8 mouse cellular contexts compared by ENCODE assay signal in the genomic region with DNA sequence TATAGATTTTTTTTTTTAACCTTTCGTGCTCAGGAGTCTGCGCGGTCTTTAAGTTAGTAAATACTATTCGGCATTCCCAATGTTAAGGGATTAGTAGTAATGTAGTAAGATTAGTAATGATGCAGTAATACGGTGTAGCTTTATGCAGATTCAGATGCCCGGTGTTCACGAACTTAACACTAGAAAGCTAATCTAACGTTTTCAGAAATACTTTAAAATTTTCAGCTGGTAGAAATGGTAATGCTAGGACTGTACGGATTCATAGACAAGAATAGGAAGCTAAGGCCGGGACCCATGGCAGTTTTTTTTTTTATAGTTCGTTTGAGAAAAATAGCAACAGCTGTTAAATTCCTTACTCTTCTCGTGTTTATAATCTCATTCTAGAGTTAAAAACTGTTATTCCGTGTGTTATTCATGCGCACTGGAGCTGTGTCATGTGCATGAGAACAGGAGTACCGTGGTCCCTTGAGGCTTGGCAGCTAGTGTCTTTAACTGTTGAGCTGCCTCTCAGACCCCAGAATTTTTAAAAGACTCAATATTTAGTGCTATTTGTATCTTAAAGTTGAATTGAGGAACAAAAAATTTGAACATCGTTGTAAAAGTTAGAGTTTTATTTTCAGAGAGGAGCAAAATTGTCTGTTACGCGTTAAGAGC. TPM values are rescaled to one million over a fixed set of nuclear protein-coding genes. Genes with fewer than 3 reads are reported as not detected.
DNase-seq lines count a peak whose midpoint lies in the region; ATAC-seq and TF ChIP-seq lines count a peak whose summit lies in the region.

No protein-coding gene starts in this region.

- peaks cover 11% of the 10 kb centered on the region for H3K4me1 ChIP-seq in heart, adult 2 months (ENCODE audit: control insufficient read depth, insufficient read depth, low read length)
- peaks cover 0 to 21% of the 10 kb centered on the region in 2 experiments; a peak in 2 of 4 replicates for H3K4me1 ChIP-seq in CH12.LX (ENCODE audit: control insufficient read depth in 1 of 2, insufficient read depth in 2 of 2)
- peaks cover 6% of the 10 kb centered on the region for H3K4me1 ChIP-seq in embryonic fibroblast, embryonic 13.5 days (ENCODE audit: control insufficient read depth, insufficient read depth, low read length)
- peaks cover 13% of the 10 kb centered on the region for H3K4me1 ChIP-seq in limb, embryonic 12.5 days (replicated peaks)
- H3K4me1 ChIP-seq in olfactory bulb, adult 2 months (ENCODE audit: control insufficient read depth, insufficient read depth, low read length) = peaks cover 2% of the 10 kb centered on the region; the same call in 1 of the 2 replicates

- DNase-seq in heart, adult 2 months = no peak
- DNase-seq in heart, postnatal 36 days = no peak
- DNase-seq in CH12.LX (ENCODE audit: extremely low read depth) = peak; percentile 46
- DNase-seq in urinary bladder, postnatal 10 days (ENCODE audit: low spot score) = no peak
- no peak for DNase-seq in frontal cortex, postnatal 36 days (ENCODE audit: low spot score in 2 of 2)

- H3K4me3 ChIP-seq in heart, adult 2 months = peak overlapping the region; percentile 96
- peak overlapping the region; percentile 63 to 99 (median 85) for H3K4me3 ChIP-seq in CH12.LX (replicated peaks in 1 of 3; ENCODE audit: low read depth in 2 of 3, low read length in 2 of 3, poor library complexity in 1 of 3)
- H3K4me3 ChIP-seq in embryonic fibroblast, embryonic 13.5 days (ENCODE audit: insufficient read depth, low read length) = peak overlapping the region; percentile 98
- peak overlapping the region; percentile 88 for H3K4me3 ChIP-seq in limb, embryonic 12.5 days (replicated peaks)
- H3K4me3 ChIP-seq in olfactory bulb, adult 2 months (ENCODE audit: insufficient read depth, low read depth, low read length) = peak overlapping the region; percentile 87; the same call in 1 of the 2 replicates

- TF ChIP-seq POLR2A in heart, adult 2 months (IDR thresholded peaks at IDR 0.05; ENCODE audit: insufficient read depth, low read depth, low read length) = no peak
- TF ChIP-seq POLR2A in CH12.LX (IDR thresholded peaks at IDR 0.05; ENCODE audit: low read depth, low read length) = no peak
- TF ChIP-seq POLR2A in embryonic fibroblast, embryonic 13.5 days (IDR thresholded peaks at IDR 0.05; ENCODE audit: low read depth, low read length) = no peak
- TF ChIP-seq POLR2A in olfactory bulb, adult 2 months (IDR thresholded peaks at IDR 0.05; ENCODE audit: insufficient read depth, low read depth, low read length) = no peak

- no peak for ATAC-seq in limb, embryonic 12.5 days (ENCODE audit: insufficient number of reproducible peaks, insufficient read depth, low FRiP score, low TSS enrichment, low read depth)

- dilution Hi-C loops in CH12.LX (cut with MboI; ENCODE audit: extremely low pct_ligation_motif_present, extremely low pct_unique_long_range_greater_than_20kb, low sequenced_read_pairs) = no loop called here

- WGBS in heart, adult 2 months = 4% methylated on average over 18 of the region's 18 CpGs
- 18% methylated on average over 18 of the region's 18 CpGs for WGBS in limb, embryonic 12.5 days
- 6% methylated on average over 18 of the region's 18 CpGs for WGBS in olfactory bulb, adult 2 months

- H3K27ac ChIP-seq in heart, adult 2 months = peak overlapping the region; percentile 96
- H3K27ac ChIP-seq in CH12.LX (ENCODE audit: insufficient read depth, low read depth) = no peak overlapping the region
- peak overlapping the region; percentile 20; the same call in 1 of the 2 replicates for H3K27ac ChIP-seq in embryonic fibroblast, embryonic 13.5 days (ENCODE audit: insufficient read depth, low read length)
- no peak overlapping the region for H3K27ac ChIP-seq in limb, embryonic 12.5 days
- H3K27ac ChIP-seq in olfactory bulb, adult 2 months (ENCODE audit: insufficient read depth, low read depth, low read length) = no peak overlapping the region

- peaks cover 25% of the 10 kb centered on the region for H3K36me3 ChIP-seq in heart, adult 2 months (ENCODE audit: control insufficient read depth, insufficient read depth, low read length)
- peaks cover 3 to 23% of the 10 kb centered on the region in 2 experiments for H3K36me3 ChIP-seq in CH12.LX (replicated peaks in 1 of 2; ENCODE audit: control insufficient read depth in 1 of 2, insufficient read depth in 1 of 2, low read length in 1 of 2)
- no peaks in the 10 kb centered on the region for H3K36me3 ChIP-seq in limb, embryonic 12.5 days

- peak overlapping the region; percentile 95; the same call in 1 of the 2 replicates for H3K4me2 ChIP-seq in CH12.LX (ENCODE audit: insufficient read depth, low read depth, poor library complexity, severe bottlenecking)
- peak overlapping the region; percentile 67 for H3K4me2 ChIP-seq in limb, embryonic 12.5 days

- no peak overlapping the region; the same call in 1 of the 2 replicates for H3K9ac ChIP-seq in heart, adult 2 months (ENCODE audit: low read depth, low read length)
- H3K9ac ChIP-seq in CH12.LX (ENCODE audit: insufficient read depth, low read depth) = peak overlapping the region; percentile 86
- H3K9ac ChIP-seq in limb, embryonic 12.5 days (replicated peaks) = peak overlapping the region; percentile 94

- no peaks in the 10 kb centered on the region for H3K9me3 ChIP-seq in CH12.LX (replicated peaks; ENCODE audit: low read length)
- no peaks in the 10 kb centered on the region for H3K9me3 ChIP-seq in limb, embryonic 12.5 days

- H3K27me3 ChIP-seq in heart, adult 2 months (ENCODE audit: control insufficient read depth, insufficient read depth, low read length) = no peaks in the 10 kb centered on the region
- H3K27me3 ChIP-seq in CH12.LX (replicated peaks) = no peaks in the 10 kb centered on the region
- no peaks in the 10 kb centered on the region for H3K27me3 ChIP-seq in limb, embryonic 12.5 days

- no peak for TF ChIP-seq EP300 in heart, adult 2 months (IDR thresholded peaks at IDR 0.05; ENCODE audit: insufficient read depth, low read depth, low read length)
- no peak for TF ChIP-seq EP300 in CH12.LX (IDR thresholded peaks at IDR 0.05; ENCODE audit: low read length)

- no peak for TF ChIP-seq CTCF in heart, adult 2 months (IDR thresholded peaks at IDR 0.05)
- no peak for TF ChIP-seq CTCF in CH12.LX (conservative IDR thresholded peaks at IDR 0.05 in 1 of 2, IDR thresholded peaks at IDR 0.05 in 1 of 2; ENCODE audit: low read depth in 2 of 2, low read length in 2 of 2)
- no peak for TF ChIP-seq CTCF in embryonic fibroblast, embryonic 13.5 days (IDR thresholded peaks at IDR 0.05; ENCODE audit: borderline replicate concordance, insufficient read depth, low read length)
- TF ChIP-seq CTCF in olfactory bulb, adult 2 months (IDR thresholded peaks at IDR 0.05; ENCODE audit: insufficient read depth, low read depth, low read length) = no peak

- H3K79me2 ChIP-seq in heart, adult 2 months (replicated peaks; ENCODE audit: control insufficient read depth, insufficient read depth, low read length) = peaks cover 7% of the 10 kb centered on the region
- H3K79me2 ChIP-seq in CH12.LX (replicated peaks; ENCODE audit: control insufficient read depth, extremely low read depth, insufficient read depth, poor library complexity, severe bottlenecking) = peaks cover 49% of the 10 kb centered on the region

- TF ChIP-seq RAD21 in CH12.LX (IDR thresholded peaks at IDR 0.05; ENCODE audit: low read depth, low read length) = no peak

- in situ Hi-C loops in CH12.LX (cut with MboI; ENCODE audit: low pct_ligation_motif_present, low pct_unique_long_range_greater_than_20kb, low sequenced_read_pairs) = no loop called here

- intact Hi-C loops in heart, adult 2 months (cut with DNase I) = loop anchor here (5.0 kb wide), 2 partner anchors 35 to 70 kb away; a partner anchor contains a TSS
- intact Hi-C loops in heart, postnatal 36 days (cut with DNase I) = loop anchor here (5.0 kb wide), 3 partner anchors 35 to 135 kb away; a partner anchor contains a TSS

TF ChIP-seq in CH12.LX, 34 proteins besides CTCF, POLR2A, EP300 and RAD21 (continues in another document):
- 0 out of 2 replicates have a peak, but pooled peaks have one; percentile 30 for TF ChIP-seq MXI1 (IDR thresholded peaks at IDR 0.05; ENCODE audit: low read depth, low read length)
- TF ChIP-seq MAX (IDR thresholded peaks at IDR 0.05; ENCODE audit: low read length) = no peak
- TF ChIP-seq ZNF384 (IDR thresholded peaks at IDR 0.05; ENCODE audit: low read depth, low read length) = no peak

RNA-seq across cellular contexts. Expression of a gene that starts 0.9 kb away (rescaled TPM):
- total RNA-seq in heart, adult 2 months (2021) = 10 to 100 TPM; 11.1 to 12.9 TPM
- 6.2 and 11.9 TPM in 2 replicates for polyA plus RNA-seq in heart, adult 2 months (2012; rRNA removed)
- 10 to 100 TPM; 11.3 to 13.4 TPM for total RNA-seq in heart, postnatal 36 days (2021)
- total RNA-seq in CH12.LX (2012; rRNA removed) (15.3 and 17.7 TPM in 2 replicates), CH12.LX (2014; rRNA removed) (29.6 and 42.2 TPM in 2 replicates)
- polyA plus RNA-seq in CH12.LX (2012; ENCODE audit: insufficient read length, low read depth) = 33.2 and 34.9 TPM in 2 replicates
- 55.9 and 61.0 TPM in 2 replicates for polyA plus RNA-seq in embryonic fibroblast, embryonic 13.5 days (2011; ENCODE audit: insufficient read length, low read depth, missing spikeins)
- 81.1 and 81.9 TPM in 2 replicates for polyA plus RNA-seq in limb, embryonic 12.5 days (2016; fragmentation: Nextera tagmentation; extraction: Ambion mirVana)
- polyA plus RNA-seq in olfactory bulb, adult 2 months (2012; ENCODE audit: insufficient read depth, insufficient read length, low replicate concordance, missing spikeins) = not detected in 2 replicates

RNA-seq across cellular contexts. Expression of a gene that starts 36.8 kb away (rescaled TPM):
- total RNA-seq in heart, adult 2 months (2021) = 100 to 1,000 TPM; 239 to 248 TPM
- polyA plus RNA-seq in heart, adult 2 months (2012; rRNA removed) = 217 and 275 TPM in 2 replicates
- 100 to 1,000 TPM; 238 to 256 TPM for total RNA-seq in heart, postnatal 36 days (2021)
- total RNA-seq in CH12.LX (2012; rRNA removed) (260 and 265 TPM in 2 replicates), CH12.LX (2014; rRNA removed) (518 and 546 TPM in 2 replicates)
- 350 and 351 TPM in 2 replicates for polyA plus RNA-seq in CH12.LX (2012; ENCODE audit: insufficient read length, low read depth)
- polyA plus RNA-seq in embryonic fibroblast, embryonic 13.5 days (2011; ENCODE audit: insufficient read length, low read depth, missing spikeins) = 181 and 187 TPM in 2 replicates
- 568 and 612 TPM in 2 replicates for polyA plus RNA-seq in limb, embryonic 12.5 days (2016; fragmentation: Nextera tagmentation; extraction: Ambion mirVana)
- 832 TPM in 1 of 2 replicates, not detected in the other for polyA plus RNA-seq in olfactory bulb, adult 2 months (2012; ENCODE audit: insufficient read depth, insufficient read length, low replicate concordance, missing spikeins)

RNA-seq across cellular contexts. Expression of a gene that starts 38.4 kb away (rescaled TPM):
- total RNA-seq in heart, adult 2 months (2021) = 1 to 10 TPM; 2.0 to 3.5 TPM
- 0.96 and 0.97 TPM in 2 replicates for polyA plus RNA-seq in heart, adult 2 months (2012; rRNA removed)
- total RNA-seq in heart, postnatal 36 days (2021) = 1 to 10 TPM; 3.0 to 5.1 TPM
- total RNA-seq in CH12.LX (2012; rRNA removed) = 11.7 and 13.3 TPM in 2 replicates
- total RNA-seq in CH12.LX (2014; rRNA removed) = 13.7 TPM in 2 replicates
- 15.4 and 16.5 TPM in 2 replicates for polyA plus RNA-seq in CH12.LX (2012; ENCODE audit: insufficient read length, low read depth)
- 9.2 and 12.7 TPM in 2 replicates for polyA plus RNA-seq in embryonic fibroblast, embryonic 13.5 days (2011; ENCODE audit: insufficient read length, low read depth, missing spikeins)
- polyA plus RNA-seq in limb, embryonic 12.5 days (2016; fragmentation: Nextera tagmentation; extraction: Ambion mirVana) = 22.7 and 25.4 TPM in 2 replicates
- polyA plus RNA-seq in olfactory bulb, adult 2 months (2012; ENCODE audit: insufficient read depth, insufficient read length, low replicate concordance, missing spikeins) = not detected in 2 replicates

Comparison
In these comparisons a context has a peak if more than half of its experiments do, and no peak if none do; other contexts are left out.
1. H3K27ac ChIP-seq: peak in heart, adult 2 months (single experiment) and embryonic fibroblast, embryonic 13.5 days (single experiment); none in CH12.LX (single experiment), limb, embryonic 12.5 days (single experiment) and olfactory bulb, adult 2 months (single experiment).
2. Peak in every context shown above with its lines, with median percentiles within 50 percentile points of each other: H3K4me3 ChIP-seq.